Mouse (Mus musculus): Measurements from ENCODE around the gene Slc35e4.
"Not testable (repeated sequence)": the region's sequence is repeated elsewhere in the genome, so short reads cannot be mapped to it uniquely, and the experiment has no call there.

The Slc35e4 gene

GRCm38 (mm10) chr11:3914109-3914840 is at the start of gene Slc35e4:
Slc35e4 (minus strand) TSS chr11:3914664.
- DNase-seq (ENCODE audit: low spot score) = peak; percentile 82

GRCm38 (mm10) chr11:3963610-3964415 is 49.3 kb upstream of the Slc35e4 start, which contains the start of gene Pes1:
Pes1 (plus strand) TSS chr11:3963975.
- peak; percentile 88 for DNase-seq (ENCODE audit: low spot score)

GRCm38 (mm10) chr11:3963155-3963554 is 48.7 kb upstream of the Slc35e4 start:
- no peak for DNase-seq (ENCODE audit: low spot score)

DNA sequence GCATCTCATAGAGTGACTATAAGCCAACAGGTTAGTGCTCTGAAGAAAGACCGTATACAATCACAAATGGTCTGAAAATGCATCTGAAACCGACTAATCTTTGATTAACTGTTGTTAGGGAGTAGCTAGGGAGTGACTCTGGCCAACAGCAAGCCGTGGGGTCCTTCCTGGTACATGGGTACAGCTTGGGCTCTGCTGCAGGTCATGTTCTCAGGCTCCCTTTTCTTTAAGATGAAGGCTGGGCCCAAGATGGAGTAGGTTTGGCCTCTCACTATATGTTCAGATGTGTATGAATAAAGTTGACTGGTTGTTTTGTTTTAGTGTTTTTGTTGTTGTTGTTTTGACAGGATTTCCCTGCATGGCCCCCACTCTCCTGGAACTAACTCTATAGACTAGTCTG is 47.3 kb upstream of the Slc35e4 start:
- no peak for DNase-seq (ENCODE audit: low spot score)

DNA sequence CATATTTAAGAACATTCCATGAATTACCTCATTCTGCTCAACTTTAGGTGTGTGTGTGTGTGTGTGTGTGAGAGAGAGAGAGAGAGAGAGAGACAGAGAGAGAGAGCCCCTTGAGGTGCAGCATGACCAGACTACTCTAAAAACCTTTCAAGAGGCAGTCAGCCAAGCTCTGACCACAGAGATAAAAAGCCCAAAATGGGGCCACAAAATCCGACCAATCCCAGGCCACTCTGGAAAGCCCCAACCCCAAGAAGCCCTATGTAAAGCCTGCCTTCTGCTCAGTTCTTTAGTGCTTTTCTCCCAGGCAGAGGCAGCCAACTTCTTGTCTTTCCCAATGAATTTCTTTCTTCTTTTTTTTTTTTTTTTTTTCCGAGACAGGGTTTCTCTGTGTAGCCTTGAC is 46.4 kb upstream of the Slc35e4 start:
- DNase-seq (ENCODE audit: low spot score) = no peak

GRCm38 (mm10) chr11:3955371-3955770 is 40.9 kb upstream of the Slc35e4 start:
- DNase-seq (ENCODE audit: low spot score) = not testable (repeated sequence)

DNA sequence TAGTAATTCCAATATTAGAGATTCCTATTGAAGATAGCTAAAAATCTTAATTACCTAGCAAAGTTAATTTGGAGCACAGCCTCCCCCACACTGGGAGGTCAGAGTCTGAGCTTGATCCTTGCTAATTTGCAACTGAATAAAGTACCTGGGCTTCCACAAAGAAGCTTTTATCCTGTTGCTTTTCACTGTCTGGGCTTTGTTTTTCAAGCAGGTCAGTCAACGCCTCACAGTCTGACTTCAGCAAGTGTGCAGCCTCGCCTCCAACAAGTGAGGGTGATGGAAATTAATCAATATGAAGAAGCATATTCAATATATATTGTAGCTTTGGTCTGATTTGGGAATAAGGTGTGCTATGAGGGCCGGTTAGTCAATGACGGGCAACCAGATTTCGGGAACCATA is 40.4 kb upstream of the Slc35e4 start:
- DNase-seq (ENCODE audit: low spot score) = not testable (repeated sequence)

DNA sequence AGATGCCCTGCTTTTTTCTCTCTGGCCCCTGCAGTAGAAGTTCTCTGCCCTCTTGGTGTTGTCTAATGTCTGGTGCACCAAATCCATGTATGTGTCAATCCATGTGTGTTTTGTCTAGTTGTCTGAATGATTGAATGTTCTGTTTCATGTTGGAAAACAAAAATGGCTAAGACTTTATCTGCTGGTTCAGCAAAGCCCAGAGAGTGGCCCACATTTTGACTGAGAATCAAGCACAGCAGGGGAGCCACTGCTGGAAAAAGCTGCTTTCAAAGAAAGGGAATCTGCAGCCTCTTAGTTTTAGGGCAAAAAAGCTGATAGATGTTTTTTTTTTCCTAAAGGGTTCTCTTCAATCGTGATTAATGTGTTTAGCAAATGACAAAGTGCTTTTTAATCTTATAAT is 31.9 kb upstream of the Slc35e4 start:
- no peak for DNase-seq (ENCODE audit: low spot score)

DNA sequence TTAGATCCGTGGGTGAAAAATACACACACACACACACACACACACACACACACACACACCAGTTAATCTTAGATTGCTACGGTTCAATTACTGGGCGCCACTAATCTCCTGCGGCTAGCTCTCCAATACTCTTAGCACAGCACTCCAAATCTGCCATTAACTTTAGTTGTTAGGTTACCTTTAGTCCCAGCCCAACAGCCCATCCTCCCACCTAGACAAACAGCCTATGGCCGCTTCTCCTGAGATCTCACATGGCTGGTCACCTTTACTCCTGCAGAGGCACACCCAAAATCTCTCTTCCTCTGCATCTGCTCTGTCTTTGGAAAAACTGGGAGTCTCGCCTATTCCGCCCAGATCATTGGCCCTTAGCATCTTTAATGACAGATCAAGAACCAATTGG is 26.9 kb upstream of the Slc35e4 start:
- DNase-seq (ENCODE audit: low spot score) = no peak

GRCm38 (mm10) chr11:3937321-3937874 is 22.9 kb upstream of the Slc35e4 start:
- no peak for DNase-seq (ENCODE audit: low spot score)

DNA sequence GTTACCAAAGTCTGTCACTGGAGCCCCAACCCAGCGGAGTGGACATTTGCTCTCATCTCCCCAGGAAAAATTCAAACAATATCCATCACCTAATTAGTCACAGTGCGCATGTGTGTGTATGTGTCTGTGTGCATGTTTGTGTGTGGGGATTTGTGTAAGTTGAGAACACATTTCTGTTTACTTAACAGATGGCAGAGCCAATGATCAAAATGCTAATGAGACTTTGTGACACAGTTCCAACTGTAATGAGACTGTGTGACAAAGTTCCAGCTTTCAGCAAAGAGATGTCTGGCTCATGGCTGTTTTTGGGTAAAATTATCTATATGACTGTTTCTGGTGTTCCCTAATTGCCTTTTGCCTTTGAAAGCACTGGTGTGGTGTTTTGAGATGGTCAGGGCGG is 21.9 kb upstream of the Slc35e4 start:
- DNase-seq (ENCODE audit: low spot score) = no peak

DNA sequence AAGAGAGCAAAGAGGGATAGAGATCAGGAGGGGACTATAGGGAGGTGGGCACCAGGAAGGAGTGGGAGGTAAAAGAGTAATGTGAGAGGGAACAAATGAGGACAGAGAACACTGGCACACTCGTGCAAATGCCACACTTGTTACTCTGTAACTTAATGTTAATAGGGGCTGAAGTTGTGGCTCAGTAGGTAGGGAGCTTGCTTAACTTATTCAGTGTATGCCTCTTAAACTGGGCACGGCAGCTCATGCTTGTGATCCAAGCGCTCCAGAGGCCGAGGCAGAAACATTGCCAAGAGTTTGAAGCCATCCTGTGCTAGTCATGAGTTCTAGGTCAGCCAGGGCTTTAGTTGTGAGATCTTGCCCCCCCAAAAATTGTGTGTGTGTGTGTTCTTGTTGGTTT is 20.7 kb upstream of the Slc35e4 start:
- DNase-seq (ENCODE audit: low spot score) = no peak

DNA sequence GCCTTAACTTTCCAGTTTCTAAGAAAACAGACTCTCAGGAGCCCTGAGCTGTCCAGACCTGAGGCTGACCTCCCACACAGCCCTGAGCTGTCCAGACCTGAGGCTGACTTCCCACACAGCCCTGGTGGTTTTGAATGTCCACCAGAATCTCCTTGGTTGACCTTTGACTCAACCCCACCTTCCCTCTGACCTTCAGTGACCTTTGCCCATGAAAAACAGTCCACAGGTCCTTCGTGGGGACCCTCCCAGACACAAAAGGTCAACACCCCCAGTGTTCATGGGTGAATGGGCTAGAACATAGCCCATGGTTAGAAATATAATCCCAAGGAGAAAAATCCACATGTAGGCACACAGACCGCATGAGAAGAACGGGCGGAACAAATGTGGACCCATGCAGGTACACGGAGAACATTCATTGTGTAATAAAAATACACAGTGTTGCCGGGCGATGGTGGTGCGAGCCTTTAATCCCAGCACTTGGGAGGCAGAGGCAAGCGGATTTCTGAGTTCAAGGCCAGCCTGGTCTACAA is 19.4 kb upstream of the Slc35e4 start:
- no peak for DNase-seq (ENCODE audit: low spot score)

GRCm38 (mm10) chr11:3931511-3932211 is 17.2 kb upstream of the Slc35e4 start, which contains the start of gene Tcn2:
Tcn2 (minus strand) TSS chr11:3932159.
- DNase-seq (ENCODE audit: low spot score) = peak; percentile 79

GRCm38 (mm10) chr11:3930931-3931330 is 16.5 kb upstream of the Slc35e4 start:
- DNase-seq (ENCODE audit: low spot score) = no peak

GRCm38 (mm10) chr11:3930019-3930418 is 15.6 kb upstream of the Slc35e4 start:
- DNase-seq (ENCODE audit: low spot score) = no peak

GRCm38 (mm10) chr11:3925916-3926315 is 11.5 kb upstream of the Slc35e4 start:
- no peak for DNase-seq (ENCODE audit: low spot score)

DNA sequence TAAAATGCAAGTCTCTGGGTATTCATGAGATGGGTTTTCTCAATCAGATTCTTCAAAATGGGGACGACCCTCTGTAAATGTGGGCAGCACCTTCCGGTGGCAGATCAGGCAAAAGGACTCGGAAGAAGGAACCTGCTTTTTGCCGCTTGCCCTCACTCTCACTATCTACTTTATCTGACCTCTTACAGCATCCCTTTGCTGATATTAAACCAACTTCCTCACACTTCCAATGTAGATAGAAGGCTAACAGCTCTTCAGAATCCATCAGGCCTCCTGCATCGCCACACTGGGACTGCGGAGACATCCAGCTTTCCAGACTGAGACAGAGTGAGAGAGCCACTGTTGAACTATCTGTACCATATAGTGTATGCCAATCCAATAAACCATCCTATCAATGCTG is 8.3 kb upstream of the Slc35e4 start:
- DNase-seq (ENCODE audit: low spot score) = no peak

GRCm38 (mm10) chr11:3922115-3922514 is 7.7 kb upstream of the Slc35e4 start:
- no peak for DNase-seq (ENCODE audit: low spot score)

GRCm38 (mm10) chr11:3921281-3921850 is 6.9 kb upstream of the Slc35e4 start:
- peak; percentile 55 for DNase-seq (ENCODE audit: low spot score)

DNA sequence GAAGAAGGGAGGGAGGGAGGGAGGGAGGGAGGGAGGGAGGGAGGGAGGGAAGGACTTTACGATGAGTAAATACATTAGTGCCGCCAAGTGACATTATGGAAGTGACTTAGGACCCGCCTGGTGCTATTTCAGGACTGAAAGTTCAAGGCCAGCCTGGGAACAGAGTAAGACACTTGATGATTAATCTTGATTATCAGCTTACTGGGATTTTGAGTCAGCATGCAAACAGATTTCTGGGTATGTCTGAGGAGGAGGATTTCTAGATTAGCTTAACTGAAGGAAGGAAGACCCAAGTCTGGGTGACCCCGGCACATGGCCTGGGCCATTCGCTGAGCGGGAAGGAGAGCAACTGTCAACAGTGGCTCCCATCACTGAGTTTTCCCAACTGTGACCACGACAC is 6.0 kb upstream of the Slc35e4 start:
- no peak for DNase-seq (ENCODE audit: low spot score)

- DNase-seq (ENCODE audit: low spot score) = no peak
Observed at GRCm38 (mm10) chr11:3918738-3919137, 4.3 kb upstream of the Slc35e4 start.
